Mouse (Mus musculus) urinary bladder, adult 2 months (tissue): ENCODE measurements around the gene Tcl1b2. TPM values are rescaled to one million over a fixed set of nuclear protein-coding genes. Genes with fewer than 3 reads are reported as not detected.
"Not testable (repeated sequence)": the region's sequence is repeated elsewhere in the genome, so short reads cannot be mapped to it uniquely, and the experiment has no call there.

ENCODE experiments used
- DNase-seq: peaks from one replicate; pipeline ENCODE4 v3.0.0; 2022; ENCODE audit warnings: low spot score
- polyA plus RNA-seq: library from polyadenylated mRNA; depleted of rRNA; stranded (reverse); fragments of >200 nt; gene quantifications from 2 replicates; pipeline ENCODE4 v1.2.3, GENCODE M21; 2012; rRNA removed

Tcl1b2 gene
- not detected in 2 replicates for polyA plus RNA-seq

GRCm38 (mm10) chr12:105145714-105146113, at the start of gene Tcl1b2:
Tcl1b2 (plus strand) TSS chr12:105146014.
- no peak for DNase-seq

- no peak for DNase-seq
Measured at GRCm38 (mm10) chr12:105099466-105100044, 46.3 kb upstream of the Tcl1b2 start.

GRCm38 (mm10) chr12:105102901-105103300, 42.9 kb upstream of the Tcl1b2 start:
- no peak for DNase-seq

- peak; percentile 34 for DNase-seq
Measured at GRCm38 (mm10) chr12:105104036-105104435, 41.8 kb upstream of the Tcl1b2 start.

- no peak for DNase-seq
Measured at GRCm38 (mm10) chr12:105105326-105105725, 40.5 kb upstream of the Tcl1b2 start.

GRCm38 (mm10) chr12:105108856-105109255, 37.0 kb upstream of the Tcl1b2 start:
- DNase-seq, result no peak

- DNase-seq, result no peak
Measured at GRCm38 (mm10) chr12:105109406-105109805, 36.4 kb upstream of the Tcl1b2 start.

- no peak for DNase-seq
Measured at GRCm38 (mm10) chr12:105109812-105110211, 36.0 kb upstream of the Tcl1b2 start.

- DNase-seq, result no peak
Measured at GRCm38 (mm10) chr12:105112321-105112988, 33.4 kb upstream of the Tcl1b2 start.

GRCm38 (mm10) chr12:105116648-105117047, 29.2 kb upstream of the Tcl1b2 start:
- no peak for DNase-seq

- no peak for DNase-seq
Measured at GRCm38 (mm10) chr12:105125362-105125761, 20.5 kb upstream of the Tcl1b2 start.

GRCm38 (mm10) chr12:105126516-105126915, 19.3 kb upstream of the Tcl1b2 start:
- no peak for DNase-seq

GRCm38 (mm10) chr12:105127607-105128006, 18.2 kb upstream of the Tcl1b2 start:
- no peak for DNase-seq

- not testable (repeated sequence) for DNase-seq
Measured at GRCm38 (mm10) chr12:105129494-105130205, 16.2 kb upstream of the Tcl1b2 start.

GRCm38 (mm10) chr12:105134167-105134566, 11.6 kb upstream of the Tcl1b2 start:
- not testable (repeated sequence) for DNase-seq

GRCm38 (mm10) chr12:105134826-105135225, 11.0 kb upstream of the Tcl1b2 start:
- not testable (repeated sequence) for DNase-seq

- not testable (repeated sequence) for DNase-seq
Measured at GRCm38 (mm10) chr12:105137729-105138128, 8.1 kb upstream of the Tcl1b2 start.

- DNase-seq, result no peak
Measured at GRCm38 (mm10) chr12:105143096-105143495, 2.7 kb upstream of the Tcl1b2 start.

- DNase-seq, result not testable (repeated sequence)
Measured at GRCm38 (mm10) chr12:105144928-105145327, 886 bp upstream of the Tcl1b2 start.

GRCm38 (mm10) chr12:105155286-105155685, 9.5 kb downstream of the Tcl1b2 start:
- DNase-seq, result not testable (repeated sequence)

GRCm38 (mm10) chr12:105158842-105159241, 13.0 kb downstream of the Tcl1b2 start:
- no peak for DNase-seq

GRCm38 (mm10) chr12:105159390-105159789, 13.6 kb downstream of the Tcl1b2 start, which contains the start of gene Tcl1b1:
Tcl1b1 (plus strand) TSS chr12:105159690.
- no peak for DNase-seq

- no peak for DNase-seq
Measured at GRCm38 (mm10) chr12:105166734-105167133, 20.9 kb downstream of the Tcl1b2 start.
